ENCODE assay signal across 8 mouse cellular contexts in genomic region chr14:105740889-105741288, GRCm38 (mm10).
DNase-seq lines count a peak whose midpoint lies in the region; ATAC-seq lines count a peak whose summit lies in the region.
"Had no signal": no experiment of that assay in that cellular context is flagged by ENCODE, and none has a peak within 500 bp of the region (broad histone marks: within the 10 kb centered on the region; RNA-seq: fewer than 3 reads in every experiment).

No protein-coding gene starts in this region.

- intact Hi-C loops in gastrocnemius, postnatal 36 days (cut with DNase I), result no loop called here

- ATAC-seq in liver, embryonic 12.5 days, result no peak

- no peaks in the 10 kb centered on the region for H3K27me3 ChIP-seq in liver, embryonic 12.5 days (replicated peaks)
- H3K27me3 ChIP-seq: megakaryocyte, embryonic 14.5 days had no signal

- H3K4me1 ChIP-seq in liver, embryonic 12.5 days, result no peaks in the 10 kb centered on the region

- no peak overlapping the region for H3K4me2 ChIP-seq in liver, embryonic 12.5 days

- H3K9me3 ChIP-seq in liver, embryonic 12.5 days (replicated peaks), result no peaks in the 10 kb centered on the region
- H3K9me3 ChIP-seq: megakaryocyte, embryonic 14.5 days had no signal

- H3K36me3 ChIP-seq in liver, embryonic 12.5 days, result no peaks in the 10 kb centered on the region

- H3K4me3 ChIP-seq in liver, embryonic 12.5 days, result no peak overlapping the region
- H3K4me3 ChIP-seq: megakaryocyte, embryonic 14.5 days had no signal

- DNase-seq in right cerebral cortex, adult 18-20 months, result peak; percentile 65
- no peak for DNase-seq in right cerebral cortex, postnatal 4 days
- peak; percentile 59 to 64 for DNase-seq in gastrocnemius, postnatal 36 days
- DNase-seq in kidney, postnatal 14 days, result peak; percentile 84
- peak; percentile 30 to 39 for DNase-seq in lung, postnatal 4 days
- DNase-seq in thymus, postnatal 25 days, result no peak

- H3K9ac ChIP-seq in liver, embryonic 12.5 days, result no peak overlapping the region

- H3K27ac ChIP-seq in liver, embryonic 12.5 days, result no peak overlapping the region

- WGBS in liver, embryonic 12.5 days (ENCODE audit: insufficient replicate concordance), result 72% methylated on average over 11 of the region's 11 CpGs

Comparison
In these comparisons a context has a peak if more than half of its experiments do, and no peak if none do; other contexts are left out.
1. DNase-seq: peak in right cerebral cortex, adult 18-20 months (single experiment), gastrocnemius, postnatal 36 days (2 of 2), kidney, postnatal 14 days (single experiment) and lung, postnatal 4 days (2 of 2); none in right cerebral cortex, postnatal 4 days (single experiment) and thymus, postnatal 25 days (single experiment).